Mouse (Mus musculus): Measurements from ENCODE around the gene Fam178b.
"Not testable (repeated sequence)": the region's sequence is repeated elsewhere in the genome, so short reads cannot be mapped to it uniquely, and the experiment has no call there.

Gene Fam178b

DNA sequence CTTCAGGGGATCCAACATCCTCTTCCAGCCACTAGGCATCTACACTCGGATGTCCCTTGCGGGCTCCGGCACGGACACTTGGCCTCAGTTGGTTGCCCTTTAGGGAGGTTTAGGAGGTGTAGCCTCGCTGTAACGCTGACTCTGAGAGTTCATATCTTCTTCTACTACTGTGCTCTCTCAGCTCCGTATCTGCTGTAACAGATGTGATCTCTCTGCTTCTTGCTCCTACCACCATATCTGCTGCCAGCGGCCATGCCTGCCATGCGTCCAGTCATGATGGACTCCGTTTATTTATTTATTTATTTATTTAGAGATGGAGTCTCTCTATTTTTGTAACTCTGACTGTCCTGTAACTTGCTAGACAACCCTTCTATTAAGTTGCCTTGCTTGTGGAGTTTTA is 11.7 kb downstream of the Fam178b start:
- no peak for DNase-seq

DNA sequence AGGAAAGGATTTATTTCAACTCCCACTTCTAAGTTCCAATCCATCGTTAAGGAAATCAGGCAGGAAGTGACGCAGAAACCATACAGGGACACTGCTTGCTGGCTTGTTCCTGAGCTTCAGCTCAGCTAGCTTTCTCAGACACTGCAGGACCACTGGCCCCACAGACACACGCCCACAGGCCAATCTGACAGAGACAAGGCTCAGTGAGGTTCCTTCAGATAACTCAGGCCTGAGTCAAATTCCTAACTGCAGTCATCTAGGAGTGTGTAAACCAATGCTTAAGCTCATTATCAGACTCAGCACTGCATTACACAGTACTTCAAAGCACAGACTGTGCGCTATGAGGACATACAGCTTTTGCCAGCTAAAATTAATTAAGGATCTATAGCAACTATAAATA is 12.7 kb downstream of the Fam178b start:
- DNase-seq = no peak

DNA sequence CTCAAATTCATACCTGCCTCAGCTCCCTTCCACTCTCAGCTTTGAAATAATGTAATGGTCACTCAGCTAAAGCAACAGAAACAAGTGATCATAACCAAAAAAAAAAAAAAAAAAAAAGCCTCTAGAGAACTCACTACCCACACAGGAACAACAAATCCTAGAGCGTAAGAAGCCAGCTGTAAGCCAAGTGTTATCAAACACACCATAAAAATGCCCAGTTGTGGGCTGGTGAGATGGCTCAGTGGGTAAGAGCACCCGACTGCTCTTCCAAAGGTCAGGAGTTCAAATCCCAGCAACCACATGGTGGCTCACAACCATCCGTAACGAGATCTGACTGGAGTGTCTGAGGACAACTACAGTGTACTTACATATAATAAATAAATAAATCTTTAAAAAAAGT is 15.0 kb downstream of the Fam178b start:
- DNase-seq = not testable (repeated sequence)

DNA sequence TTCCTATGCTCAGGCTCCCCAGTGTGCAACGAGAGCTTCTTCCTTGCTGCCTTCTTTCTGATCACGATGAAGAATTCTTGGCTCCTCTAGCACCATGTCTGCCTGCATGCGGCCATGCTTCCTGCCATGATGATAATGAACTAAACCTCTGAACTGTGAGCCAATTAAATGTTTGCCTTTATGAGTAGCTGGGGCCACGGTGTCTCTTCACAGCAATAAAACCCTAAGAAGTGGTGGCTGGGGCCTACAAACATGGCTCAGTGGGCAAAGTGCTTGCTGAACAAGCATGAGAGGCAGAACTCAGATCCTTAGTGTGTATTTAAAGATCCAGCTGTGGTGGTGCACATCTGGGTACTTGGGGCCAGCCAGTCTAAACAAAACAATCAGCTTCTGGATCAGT is 17.0 kb downstream of the Fam178b start:
- no peak for DNase-seq

DNA sequence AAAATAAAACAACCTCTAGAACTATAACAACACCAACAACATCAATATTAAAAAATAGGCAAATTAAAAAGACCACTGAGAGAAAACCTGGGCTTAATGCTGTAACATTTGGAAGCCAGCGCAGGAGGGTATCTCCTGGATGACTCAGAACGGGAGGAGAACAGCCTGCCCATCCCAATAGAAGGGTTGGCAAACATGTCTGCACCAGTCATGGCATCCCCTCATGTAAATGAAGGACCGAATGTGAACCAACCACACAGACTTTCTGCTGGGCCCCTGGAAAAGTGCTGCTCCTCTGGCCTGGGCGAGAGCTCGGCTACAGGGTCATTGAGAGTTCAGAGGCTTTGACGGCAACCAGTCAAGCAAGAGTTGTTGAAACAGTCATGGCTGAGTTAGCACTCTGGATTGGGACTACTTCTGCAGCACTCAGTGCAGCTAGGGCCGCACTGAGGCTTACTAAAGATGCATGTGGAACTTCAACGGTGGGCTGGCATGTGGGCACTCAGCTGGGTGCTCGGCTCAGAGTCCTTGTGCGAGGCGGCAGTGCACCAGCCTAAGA is 17.7 kb downstream of the Fam178b start:
- DNase-seq = no peak

DNA sequence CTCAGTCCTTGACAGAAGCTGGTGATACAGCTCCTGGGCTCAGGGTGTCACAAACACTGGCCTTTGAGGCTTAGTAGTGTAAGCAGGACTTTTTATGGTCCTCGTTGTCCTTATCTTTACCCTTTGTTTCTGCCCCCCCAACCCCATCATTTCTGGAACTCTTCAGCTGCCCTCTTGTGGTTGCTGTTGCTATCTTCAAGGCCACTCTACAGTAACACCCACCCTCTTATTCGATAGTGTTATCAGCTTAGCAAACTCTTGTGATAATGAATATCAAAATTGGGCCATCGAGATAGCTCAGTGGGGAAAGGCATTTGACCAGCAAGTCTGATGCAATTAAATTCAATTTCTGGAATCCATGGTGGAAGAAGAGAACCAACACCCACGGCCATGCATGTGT is 18.5 kb downstream of the Fam178b start:
- no peak for DNase-seq

DNA sequence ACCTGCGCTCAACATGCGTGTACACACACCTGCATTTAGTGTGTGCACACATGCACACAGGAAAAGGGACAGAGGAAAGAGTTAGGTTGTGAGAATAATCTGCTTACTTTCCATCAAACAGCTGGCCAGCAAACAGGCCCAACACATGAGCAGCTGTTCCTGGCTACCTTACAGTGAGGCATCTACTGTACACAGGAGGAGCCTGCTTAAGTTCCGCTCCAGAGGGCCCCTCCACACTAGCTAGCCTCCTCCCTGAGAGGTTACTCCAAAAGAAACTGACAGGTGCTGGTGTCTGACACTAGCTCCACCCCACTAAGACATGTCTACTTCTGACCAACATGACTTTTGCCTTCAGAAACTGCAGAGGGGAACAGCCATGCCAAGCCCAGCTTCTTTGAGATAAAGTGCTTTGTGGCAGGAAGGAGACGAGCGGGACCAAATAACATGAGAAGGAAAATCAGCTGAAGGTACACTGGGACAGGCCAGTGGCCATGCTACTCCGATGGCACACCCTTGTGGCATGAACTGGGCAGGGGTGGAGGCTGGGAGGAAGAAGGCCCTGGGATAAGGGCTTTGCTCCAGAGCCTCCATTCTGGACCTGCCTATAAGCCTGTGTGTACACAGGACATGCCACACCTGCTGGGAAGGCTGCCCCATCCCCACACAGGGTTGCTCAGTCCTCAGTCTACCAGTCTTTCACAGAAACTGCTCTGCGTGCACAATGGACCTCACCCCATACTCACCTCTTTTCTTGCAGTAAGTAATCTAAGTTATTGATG is 24.2 kb downstream of the Fam178b start:
- no peak for DNase-seq

DNA sequence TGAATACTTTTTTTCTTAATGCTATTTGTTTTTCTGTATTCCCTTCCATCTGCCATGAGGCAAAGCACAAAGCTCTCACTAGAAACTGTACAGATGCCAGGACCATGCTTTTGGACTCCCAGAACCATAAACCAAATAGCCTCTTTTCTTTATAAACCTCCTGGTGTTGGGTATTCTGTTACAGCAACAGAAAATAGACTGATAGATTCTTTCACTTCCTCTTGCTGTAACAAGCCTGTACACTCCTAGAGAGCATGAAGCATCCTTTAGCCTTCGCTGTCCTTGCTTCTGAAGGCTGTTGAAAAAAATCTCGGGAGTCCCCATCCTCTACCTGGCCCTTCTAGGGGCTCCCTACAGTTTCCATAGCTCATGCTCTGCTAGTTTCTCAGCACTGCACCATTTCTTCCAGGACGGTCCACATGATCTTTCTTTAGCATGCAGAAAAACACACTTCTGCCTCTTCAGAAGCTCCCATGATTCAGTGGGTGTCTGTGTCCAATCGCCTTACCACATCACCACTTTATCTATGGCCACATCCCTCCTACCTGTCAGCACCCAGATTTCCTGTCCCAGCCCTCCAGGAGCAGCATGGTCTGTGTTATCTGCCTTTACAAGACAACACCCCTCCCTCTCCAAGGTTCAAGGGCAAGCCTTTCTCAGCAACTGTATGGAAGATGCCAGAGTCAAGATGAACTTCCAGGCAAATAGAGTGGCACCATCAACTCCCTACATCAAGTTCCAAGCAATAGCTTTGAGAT is 25.1 kb downstream of the Fam178b start:
- no peak for DNase-seq

DNA sequence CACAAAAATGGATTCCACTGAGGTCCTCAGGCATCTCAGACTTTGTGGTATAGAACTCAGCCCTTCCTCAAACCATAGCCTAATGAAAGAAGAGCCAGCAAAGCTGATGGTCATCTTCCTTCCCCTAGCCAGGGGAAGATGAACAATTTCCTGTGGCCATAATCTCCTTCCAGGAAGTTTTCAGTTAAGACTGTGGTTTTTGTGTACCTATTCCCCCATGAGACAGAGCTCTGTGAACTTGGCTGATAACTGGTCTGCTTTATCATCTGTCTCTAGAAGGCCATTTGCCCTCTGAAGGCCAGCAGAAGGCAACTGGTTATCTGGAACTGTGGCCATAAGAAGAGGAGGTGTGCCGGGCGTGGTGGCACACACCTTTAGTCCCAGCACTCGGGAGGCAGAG is 26.8 kb downstream of the Fam178b start:
- DNase-seq = no peak

DNA sequence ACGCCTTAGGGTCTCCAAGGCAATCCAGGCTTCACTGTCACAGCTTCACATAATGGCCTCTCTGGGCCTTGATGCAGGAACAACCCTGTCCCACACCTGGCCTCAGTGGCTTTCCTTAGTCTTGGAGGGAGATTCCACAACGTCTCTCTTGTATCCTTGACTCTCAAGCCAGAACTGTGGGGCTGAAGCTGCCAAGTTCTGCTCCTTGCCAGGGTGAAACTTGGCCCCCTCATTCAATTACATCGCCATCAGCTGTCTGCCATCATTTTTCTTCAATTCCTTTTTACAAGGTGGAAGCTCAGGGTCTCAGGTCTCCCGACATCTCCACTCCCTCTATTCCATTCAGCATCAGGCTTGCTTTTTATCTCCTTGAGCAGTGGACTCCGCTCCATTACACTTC is 27.9 kb downstream of the Fam178b start:
- no peak for DNase-seq

DNA sequence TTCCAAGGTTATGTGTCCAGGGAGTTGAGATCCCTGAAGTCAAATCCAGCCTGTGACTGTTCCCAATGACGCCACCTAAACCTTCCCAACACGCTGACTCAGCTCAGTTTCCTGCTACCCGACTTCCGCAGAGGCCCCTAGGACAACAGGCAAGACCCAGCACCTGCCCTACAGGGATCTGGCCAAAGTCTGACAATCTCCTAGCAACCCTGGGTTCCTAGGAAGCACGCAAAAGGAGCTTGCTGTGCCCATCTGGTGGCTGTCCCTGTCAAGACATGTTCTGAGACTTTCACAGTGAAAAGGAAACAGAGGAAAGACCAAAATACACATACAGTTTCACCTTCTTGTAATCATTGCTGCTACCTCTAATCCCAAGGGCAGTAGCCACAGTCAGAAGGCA is 35.4 kb downstream of the Fam178b start:
- no peak for DNase-seq

DNA sequence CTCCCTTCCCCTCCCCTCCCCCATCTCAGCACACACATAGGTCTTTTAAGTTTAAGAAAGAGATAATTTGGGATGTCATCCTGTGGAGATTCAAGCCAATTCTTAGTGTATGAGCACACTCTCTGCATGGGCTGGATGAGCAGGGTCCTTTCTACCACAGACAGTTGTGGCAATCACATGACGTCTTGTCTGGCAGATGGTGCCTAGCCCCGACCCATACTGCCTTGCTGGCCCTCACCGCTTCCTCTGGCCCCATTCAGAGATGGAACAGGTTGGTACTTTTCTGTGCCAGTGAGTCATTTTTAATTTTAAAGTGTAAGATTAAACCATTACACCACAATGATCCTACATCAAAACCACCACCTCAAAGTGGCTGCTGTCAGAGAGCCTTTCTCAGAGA is 36.7 kb downstream of the Fam178b start:
- no peak for DNase-seq

DNA sequence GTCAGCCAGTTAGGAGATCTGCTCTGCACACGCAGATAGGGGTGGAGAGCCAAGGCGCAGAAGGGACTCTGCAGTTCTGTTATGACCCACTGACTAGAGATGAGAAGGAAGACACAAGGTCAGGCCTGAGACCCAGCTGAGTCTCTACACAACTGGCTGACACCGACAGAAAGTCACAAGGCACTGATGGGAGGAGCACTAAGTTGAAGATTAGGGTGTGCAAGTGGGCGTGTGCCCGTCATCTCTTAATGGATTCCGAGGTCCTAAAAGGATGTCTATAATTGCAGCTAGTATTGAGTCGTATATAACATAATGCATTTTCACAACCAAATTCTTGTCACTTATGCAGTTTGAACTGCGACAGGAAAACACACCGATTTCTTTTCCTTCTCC is 38.4 kb downstream of the Fam178b start:
- no peak for DNase-seq

DNA sequence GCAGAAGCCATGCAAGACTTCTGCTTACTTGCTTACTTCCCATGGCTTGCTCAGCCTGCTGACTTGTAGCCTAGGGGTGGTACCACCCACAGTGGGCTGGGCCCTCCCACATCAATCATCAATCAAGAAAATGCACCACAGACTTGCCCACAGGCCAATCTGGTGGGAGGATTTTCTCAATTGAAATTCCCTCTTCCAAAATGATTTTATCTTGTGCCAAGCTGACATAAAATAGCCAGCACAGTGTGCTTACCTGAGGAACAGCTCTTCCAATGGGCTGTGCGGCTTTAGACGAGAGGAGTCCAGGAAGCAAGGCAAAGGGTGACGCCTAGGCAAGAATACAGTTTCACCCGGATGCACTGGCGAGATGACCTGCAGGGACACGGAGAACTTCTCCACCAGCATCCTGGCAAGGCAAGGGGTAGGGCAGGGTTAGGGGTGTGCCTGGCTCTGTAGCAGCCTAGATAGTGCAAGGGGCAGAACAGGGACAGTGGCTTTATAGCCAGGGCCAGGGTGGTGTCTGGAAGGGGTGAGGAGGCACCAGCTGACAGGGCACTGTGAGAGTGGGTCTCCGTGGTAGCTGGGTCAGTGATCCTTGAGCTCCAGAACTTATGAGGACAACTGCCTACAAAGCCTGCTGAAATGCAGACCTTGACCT is 38.9 kb downstream of the Fam178b start:
- DNase-seq = no peak

DNA sequence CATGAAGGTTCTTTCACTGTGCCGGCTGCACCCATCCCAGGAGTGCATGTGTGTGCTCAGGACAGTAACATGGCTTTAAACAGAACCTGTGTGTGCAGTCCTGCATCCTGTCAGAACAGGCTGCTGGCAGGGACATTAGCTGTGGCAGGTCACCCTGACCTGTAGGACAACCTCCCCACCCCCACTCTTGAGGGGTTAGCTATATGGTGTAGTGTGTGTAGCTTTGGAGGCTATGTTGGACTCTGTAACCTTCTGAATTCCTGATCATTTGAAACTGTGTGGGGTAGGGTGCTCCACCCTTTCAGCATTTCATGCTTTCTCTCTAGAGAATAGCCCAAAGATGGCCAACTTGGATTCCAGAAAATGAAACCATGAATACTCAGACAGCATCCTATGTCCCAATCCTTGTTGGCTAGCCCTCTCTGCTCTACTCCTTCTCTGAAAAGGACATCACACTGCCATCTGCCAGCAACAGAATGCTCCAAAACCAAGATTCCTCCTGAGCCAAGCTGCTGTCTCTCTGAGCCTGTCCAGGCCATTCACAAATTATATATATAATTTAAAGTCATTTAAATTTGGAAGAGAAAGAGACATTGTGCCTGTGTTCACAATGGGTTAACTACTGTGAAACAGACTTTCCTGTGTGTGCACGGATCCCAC is 47.0 kb downstream of the Fam178b start:
- no peak for DNase-seq

DNA sequence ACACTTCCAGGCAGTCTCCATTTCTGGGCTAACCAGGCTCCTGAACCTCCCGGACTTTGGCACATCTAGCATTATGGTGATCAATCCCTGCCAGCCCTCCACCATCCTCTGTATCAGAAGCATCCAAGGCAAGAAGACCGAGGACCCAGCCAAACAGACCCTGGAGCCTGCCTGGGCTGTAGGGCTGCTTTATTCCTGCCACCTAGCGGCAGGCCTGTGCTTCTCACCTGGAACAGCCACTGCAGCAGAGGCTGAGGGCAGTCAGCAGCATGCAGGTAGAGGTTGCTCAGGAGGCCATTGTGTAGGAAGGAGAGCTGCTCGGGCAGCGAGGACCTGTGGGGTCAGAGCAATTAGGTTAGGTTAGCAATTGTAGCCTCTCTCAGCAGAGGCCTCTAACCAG is 48.0 kb downstream of the Fam178b start:
- DNase-seq = peak; percentile 78

DNA sequence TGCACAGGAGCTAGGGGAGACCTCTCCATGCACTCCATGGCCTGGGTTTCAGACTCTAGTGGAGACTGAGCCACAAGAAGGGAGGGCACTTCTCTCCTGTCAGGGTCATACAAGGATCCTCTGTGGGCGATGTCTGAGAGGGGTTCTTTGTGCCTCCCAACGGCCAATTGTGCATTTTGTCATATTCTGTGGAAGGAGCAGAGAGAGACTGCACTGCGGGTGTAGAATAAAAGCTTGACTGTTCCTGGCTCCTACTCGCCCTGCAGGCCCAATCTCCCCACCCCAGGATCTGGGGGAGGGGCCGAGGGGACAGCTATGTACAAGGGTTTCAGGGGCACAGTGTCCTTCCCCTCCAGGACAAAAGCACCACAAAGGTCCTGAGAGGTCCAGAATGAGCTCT is 49.1 kb downstream of the Fam178b start:
- no peak for DNase-seq

DNA sequence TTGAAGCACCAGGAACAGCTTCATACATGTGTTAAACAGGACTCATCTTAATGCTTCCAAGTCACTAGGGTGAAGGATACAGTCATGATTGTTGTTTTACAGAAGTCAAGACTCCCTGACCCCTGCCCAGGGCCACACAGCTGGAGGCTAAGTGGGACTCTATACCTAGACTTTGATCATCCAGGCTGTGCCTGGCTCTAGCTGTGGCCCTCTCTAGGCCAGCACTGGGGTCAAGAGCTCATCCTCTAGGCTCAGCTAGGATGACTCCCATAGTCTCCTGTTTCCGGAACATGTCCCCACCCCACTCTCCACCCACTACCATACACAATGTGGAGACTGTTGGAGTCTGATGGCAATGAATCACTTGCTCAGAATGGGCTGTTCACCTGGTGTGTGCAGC is 50.1 kb downstream of the Fam178b start:
- no peak for DNase-seq

DNA sequence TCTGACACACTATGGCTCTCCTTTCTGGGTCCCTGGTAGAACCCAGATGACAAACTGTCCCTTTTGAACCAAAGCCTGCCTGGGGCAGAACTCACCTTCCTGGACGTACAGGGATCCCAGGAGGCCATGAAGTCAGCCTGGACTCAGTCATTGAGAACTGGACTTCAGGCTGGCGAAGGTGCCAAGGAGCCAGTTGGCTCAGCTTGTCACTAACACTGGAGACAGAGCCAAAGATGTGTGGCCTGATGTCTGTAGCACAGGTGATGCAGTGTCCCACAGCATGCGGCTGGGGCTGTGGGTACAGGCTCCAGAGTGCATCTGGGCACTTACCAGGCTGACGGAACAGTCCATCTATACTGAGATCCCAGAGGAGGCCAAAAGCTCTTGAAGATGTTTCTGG is 50.9 kb downstream of the Fam178b start:
- DNase-seq = no peak

DNA sequence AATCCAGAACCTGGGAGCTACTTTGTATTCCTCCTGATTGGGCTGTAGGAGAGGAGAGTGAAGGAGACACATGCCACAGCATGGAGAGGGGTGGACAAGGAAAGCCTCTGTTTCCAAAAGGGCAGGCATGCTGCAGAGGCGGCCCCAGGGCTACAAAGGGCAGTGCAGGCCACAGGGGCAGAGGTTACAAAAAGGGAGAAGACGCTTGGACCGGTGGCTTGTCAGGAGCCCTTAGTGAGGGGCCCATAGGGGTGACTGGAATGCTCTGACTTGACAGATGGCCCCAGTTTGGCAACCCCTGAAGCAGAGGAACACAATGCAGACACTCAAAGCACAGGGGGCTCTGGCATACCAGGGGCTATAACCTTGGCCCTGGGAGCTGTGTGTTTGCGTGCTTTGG is 51.6 kb downstream of the Fam178b start:
- no peak for DNase-seq

DNA sequence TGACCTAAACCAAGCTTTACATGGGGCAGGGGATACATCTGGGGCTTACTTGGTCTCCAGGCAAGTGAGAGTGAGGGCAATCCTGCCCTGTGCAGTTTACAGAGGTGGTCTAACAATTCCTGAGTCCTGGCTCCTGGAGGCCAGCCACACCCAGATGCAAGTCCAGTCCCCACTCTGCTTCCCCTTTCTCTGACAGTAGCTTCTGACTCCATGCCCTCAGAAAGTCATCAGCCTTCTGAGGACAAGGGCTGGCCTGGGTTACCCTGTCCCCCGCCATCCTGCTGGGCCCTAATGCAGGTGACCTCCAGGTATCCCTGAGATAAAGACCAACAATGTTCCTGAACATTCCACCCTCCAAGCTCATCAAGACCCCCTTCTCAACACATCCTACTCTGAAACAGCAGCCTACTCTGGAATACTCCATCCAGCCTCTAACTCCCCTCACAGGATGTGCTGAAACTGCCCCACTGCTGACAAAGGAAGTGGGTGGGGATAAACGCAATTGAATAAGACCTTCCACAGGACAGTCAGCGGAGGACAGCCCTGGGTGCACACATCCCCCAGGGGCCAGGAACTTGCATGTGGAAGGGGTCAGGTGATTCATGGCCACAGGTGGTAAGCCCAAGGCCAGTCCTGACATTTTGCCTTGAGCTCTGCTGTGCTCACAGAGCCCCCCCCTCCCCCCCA is 52.8 kb downstream of the Fam178b start:
- DNase-seq = no peak

DNA sequence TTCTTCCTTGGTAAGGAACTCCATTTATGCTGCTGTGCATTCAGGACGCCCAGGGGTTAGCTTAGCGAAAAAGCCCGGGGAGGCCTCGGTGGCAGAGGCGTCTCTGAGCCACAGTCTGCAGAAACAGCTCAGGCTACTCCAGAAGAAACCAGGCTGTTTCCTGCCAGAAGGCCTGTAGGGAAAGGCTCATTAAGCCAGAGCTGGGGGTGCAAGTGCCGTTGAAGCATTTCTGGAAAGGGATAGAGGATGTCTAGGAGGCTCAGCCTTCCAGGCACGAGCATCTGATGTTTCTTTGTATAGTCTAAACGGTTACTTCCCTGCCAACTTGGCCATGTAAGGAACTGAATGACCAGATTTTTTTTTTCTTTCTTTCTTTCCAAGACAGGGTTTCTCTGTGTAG is 54.4 kb downstream of the Fam178b start:
- DNase-seq = no peak

DNA sequence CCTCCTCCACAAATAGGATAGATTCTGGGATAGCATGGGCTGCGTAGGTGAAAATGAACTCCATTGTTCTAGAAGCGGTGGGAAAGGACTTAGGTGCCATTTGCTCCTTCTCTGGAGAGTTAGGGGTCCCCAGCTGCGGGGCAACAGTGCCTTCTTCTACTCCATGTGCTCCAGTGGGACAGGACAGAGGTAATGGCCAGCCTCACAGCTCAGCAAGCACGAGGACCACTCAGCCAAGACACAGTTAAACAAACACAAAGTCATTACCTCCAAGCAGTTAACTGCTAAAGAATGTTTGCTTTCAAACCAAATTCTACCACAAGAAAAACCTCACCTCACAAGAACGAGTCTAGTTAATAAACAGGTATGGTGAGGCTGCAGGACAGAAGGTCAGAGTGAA is 57.5 kb downstream of the Fam178b start:
- DNase-seq = no peak

Measured in thymus, postnatal 25 days (tissue).